In the genomic region with DNA sequence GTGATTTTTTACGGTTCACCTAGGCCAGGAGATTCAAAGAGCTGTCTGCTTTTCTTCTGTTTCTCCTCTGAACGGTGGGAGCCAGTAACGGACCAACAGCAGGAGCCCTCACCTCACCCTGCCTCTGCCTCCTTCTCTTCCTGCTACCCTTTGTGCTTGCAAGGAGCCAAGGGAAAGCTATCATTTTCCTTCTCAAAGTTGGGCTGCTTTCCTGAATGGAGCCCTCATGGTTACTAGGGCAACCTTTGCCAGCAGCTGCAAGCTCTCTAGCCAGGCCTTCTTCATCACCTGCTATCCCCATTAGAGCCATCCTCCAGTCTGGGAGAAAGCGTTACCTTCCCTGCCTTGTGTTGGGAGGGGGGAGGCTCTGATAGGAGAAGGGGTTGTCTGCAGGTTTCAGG, we compare ENCODE assay signal across 8 mouse cellular contexts. TPM values are rescaled to one million over a fixed set of nuclear protein-coding genes. Genes with fewer than 3 reads are reported as not detected.
DNase-seq lines count a peak whose midpoint lies in the region; ATAC-seq lines count a peak whose summit lies in the region.

No protein-coding gene starts in this region.

- DNase-seq in kidney, adult 9 months: no peak
- peak; percentile 63 for DNase-seq in embryo, embryonic 9.5 days (ENCODE audit: extremely low spot score)
- DNase-seq in hindbrain, embryonic 14.5 days (ENCODE audit: low spot score): no peak
- DNase-seq in midbrain, embryonic 11.5 days (ENCODE audit: low spot score, missing footprints): peak; percentile 90
- no peak for DNase-seq in left cerebral cortex, postnatal 10 days (ENCODE audit: extremely low spot score in 1 of 2, low spot score in 2 of 2)
- DNase-seq in layer of hippocampus, postnatal 14 days (ENCODE audit: low spot score in 2 of 2): no peak
- no peak for DNase-seq in urinary bladder, adult 18-20 months (ENCODE audit: low spot score in 2 of 2)

- 19% methylated on average over 4 of the region's 4 CpGs for WGBS in kidney, embryonic 14.5 days
- 8% methylated on average over 4 of the region's 4 CpGs for WGBS in hindbrain, embryonic 14.5 days
- WGBS in midbrain, embryonic 11.5 days: 7% methylated on average over 4 of the region's 4 CpGs

- intact Hi-C loops in left cerebral cortex, postnatal 10 days (cut with DNase I): no loop called here

- peaks cover 16% of the 10 kb centered on the region; the same call in 1 of the 2 replicates for H3K36me3 ChIP-seq in kidney, embryonic 14.5 days (ENCODE audit: control insufficient read depth, insufficient read depth, low read length)
- H3K36me3 ChIP-seq in hindbrain, embryonic 14.5 days (replicated peaks; ENCODE audit: control insufficient read depth, insufficient read depth): peaks cover 5% of the 10 kb centered on the region; the same call in 1 of the 2 replicates
- no peaks in the 10 kb centered on the region for H3K36me3 ChIP-seq in midbrain, embryonic 11.5 days (ENCODE audit: control insufficient read depth, insufficient read depth, low read length)

- H3K4me2 ChIP-seq in kidney, embryonic 14.5 days (replicated peaks; ENCODE audit: low read depth, low read length): peak overlapping the region; percentile 8; the same call in 1 of the 2 replicates
- no peak overlapping the region for H3K4me2 ChIP-seq in hindbrain, embryonic 14.5 days (replicated peaks)
- H3K4me2 ChIP-seq in midbrain, embryonic 11.5 days: no peak overlapping the region

- ATAC-seq in kidney, embryonic 14.5 days (ENCODE audit: low FRiP score, low TSS enrichment): no peak
- ATAC-seq in hindbrain, embryonic 14.5 days (ENCODE audit: low FRiP score): 0 out of 2 replicates have a peak, but pooled peaks have one; percentile 22
- peak; percentile 28 for ATAC-seq in midbrain, embryonic 11.5 days (ENCODE audit: low FRiP score)

- H3K4me1 ChIP-seq in kidney, embryonic 14.5 days (ENCODE audit: control insufficient read depth, insufficient read depth, low read length): peaks cover 32% of the 10 kb centered on the region
- H3K4me1 ChIP-seq in hindbrain, embryonic 14.5 days (replicated peaks; ENCODE audit: control insufficient read depth, insufficient read depth, low read length): peaks cover 19% of the 10 kb centered on the region; the same call in 1 of the 2 replicates
- peaks cover 31% of the 10 kb centered on the region for H3K4me1 ChIP-seq in midbrain, embryonic 11.5 days (ENCODE audit: control insufficient read depth, insufficient read depth, low read length)

- H3K4me3 ChIP-seq in kidney, embryonic 14.5 days (ENCODE audit: low read length): no peak overlapping the region
- H3K4me3 ChIP-seq in hindbrain, embryonic 14.5 days (replicated peaks; ENCODE audit: low read length): no peak overlapping the region
- no peak overlapping the region for H3K4me3 ChIP-seq in midbrain, embryonic 11.5 days (ENCODE audit: low read depth, low read length)

- 0 out of 2 replicates have a peak overlapping the region, but pooled peaks have one; percentile 4 for H3K9ac ChIP-seq in kidney, embryonic 14.5 days (ENCODE audit: low read depth, low read length)
- no peak overlapping the region for H3K9ac ChIP-seq in hindbrain, embryonic 14.5 days
- no peak overlapping the region for H3K9ac ChIP-seq in midbrain, embryonic 11.5 days (ENCODE audit: low read length)

- peak overlapping the region; percentile 77 for H3K27ac ChIP-seq in kidney, embryonic 14.5 days (ENCODE audit: low read depth, low read length)
- H3K27ac ChIP-seq in hindbrain, embryonic 14.5 days: no peak overlapping the region; the same call in 1 of the 2 replicates
- peak overlapping the region; percentile 41; the same call in 1 of the 2 replicates for H3K27ac ChIP-seq in midbrain, embryonic 11.5 days (ENCODE audit: low read depth, low read length)

- H3K27me3 ChIP-seq in kidney, embryonic 14.5 days (ENCODE audit: control insufficient read depth, insufficient read depth, low read length): no peaks in the 10 kb centered on the region
- H3K27me3 ChIP-seq in hindbrain, embryonic 14.5 days (ENCODE audit: control insufficient read depth, insufficient read depth, low read length): peaks cover 18% of the 10 kb centered on the region; the same call in 1 of the 2 replicates
- H3K27me3 ChIP-seq in midbrain, embryonic 11.5 days (ENCODE audit: control insufficient read depth, insufficient read depth, low read length): peaks cover 11% of the 10 kb centered on the region

- H3K9me3 ChIP-seq in kidney, embryonic 14.5 days (ENCODE audit: control insufficient read depth, low read length): no peaks in the 10 kb centered on the region
- H3K9me3 ChIP-seq in hindbrain, embryonic 14.5 days (ENCODE audit: control insufficient read depth, low read length): no peaks in the 10 kb centered on the region
- H3K9me3 ChIP-seq in midbrain, embryonic 11.5 days (ENCODE audit: control insufficient read depth, low read length): no peaks in the 10 kb centered on the region

RNA-seq across cellular contexts. Expression of a gene that starts 6.3 kb away (rescaled TPM):
- 87.7 and 98.5 TPM in 2 replicates for polyA plus RNA-seq in kidney, embryonic 14.5 days (2014; fragmentation: Nextera tagmentation; extraction: Ambion mirVana)
- 28.4 and 33.0 TPM in 2 replicates for polyA plus RNA-seq in hindbrain, embryonic 14.5 days (2014; fragmentation: Nextera tagmentation; extraction: Ambion mirVana)
- 36.8 and 41.9 TPM in 2 replicates for polyA plus RNA-seq in midbrain, embryonic 11.5 days (2014; fragmentation: Nextera tagmentation; extraction: Ambion mirVana)
- 10 to 100 TPM; 68.8 to 72.4 TPM for total RNA-seq in left cerebral cortex, postnatal 10 days (2021)
- total RNA-seq in layer of hippocampus, postnatal 14 days (2021): 10 to 100 TPM; 75.7 to 83.9 TPM

Comparison
In these comparisons a context has a peak if more than half of its experiments do, and no peak if none do; other contexts are left out.
1. DNase-seq: peak in embryo, embryonic 9.5 days (single experiment) and midbrain, embryonic 11.5 days (single experiment); none in kidney, adult 9 months (single experiment), hindbrain, embryonic 14.5 days (single experiment), left cerebral cortex, postnatal 10 days (0 of 2), layer of hippocampus, postnatal 14 days (0 of 2) and urinary bladder, adult 18-20 months (0 of 2).